Mouse (Mus musculus) CH12.LX (cell line): ENCODE measurements around the gene Osbpl3.

Experiments used
- CTCF ChIP-seq, 2 experiments: IDR thresholded peaks in 1 of 2; conservative IDR thresholded peaks in 1 of 2; 2 replicates each; pipeline ENCODE4 v1.5.1; 2011 to 2012; ENCODE audit warnings: low read depth in 2 of 2, low read length in 2 of 2, improper control_type of control experiment in 1 of 2, inconsistent platforms in 1 of 2, mild to moderate bottlenecking in 1 of 2, moderate library complexity in 1 of 2
- MAX ChIP-seq: IDR thresholded peaks from 2 replicates; pipeline ENCODE4 v1.6.1; 2011; ENCODE audit warnings: low read length, improper control_type of control experiment
- POLR2A ChIP-seq: IDR thresholded peaks from 2 replicates; pipeline ENCODE4 v1.6.1; 2011; ENCODE audit warnings: low read depth, mild to moderate bottlenecking, improper control_type of control experiment, low read length
- TBP ChIP-seq: conservative IDR thresholded peaks from 2 replicates; pipeline ENCODE4 v1.6.1; 2011; ENCODE audit warnings: low read depth, low read length, improper control_type of control experiment
- UBTF ChIP-seq: IDR thresholded peaks from 2 replicates; pipeline ENCODE4 v1.6.1; 2012; ENCODE audit warnings: low read depth, mild to moderate bottlenecking, inconsistent platforms, low read length, improper control_type of control experiment, moderate library complexity

GRCm38 (mm10) chr6:50354688-50355660 is 101.0 kb downstream of the Osbpl3 start:
- no peak for TF ChIP-seq CTCF (conservative IDR thresholded peaks at IDR 0.05 in 1 of 2, IDR thresholded peaks at IDR 0.05 in 1 of 2; ENCODE audit: low read depth in 2 of 2, low read length in 2 of 2)
- TF ChIP-seq MAX: no peak
- TF ChIP-seq UBTF: no peak
- no peak for TF ChIP-seq TBP
- no peak for TF ChIP-seq POLR2A
